Mouse (Mus musculus): ENCODE results near the gene Dmrtc1a.
"Not testable (repeated sequence)": the region's sequence is repeated elsewhere in the genome, so short reads cannot be mapped to it uniquely, and the experiment has no call there.

Dmrtc1a gene

GRCm38 (mm10) chrX:102908587-102908986 is at the start of gene Dmrtc1a, which contains the start of gene 1700011M02Rik:
Dmrtc1a (minus strand) TSS chrX:102908687.
1700011M02Rik (plus strand) TSS chrX:102908905.
- DNase-seq (ENCODE audit: low spot score): not testable (repeated sequence)

- not testable (repeated sequence) for DNase-seq (ENCODE audit: low spot score)
Measured at GRCm38 (mm10) chrX:102950136-102950535, 41.6 kb upstream of the Dmrtc1a start.

- no peak for DNase-seq (ENCODE audit: low spot score)
Measured at GRCm38 (mm10) chrX:102936743-102937142, 28.3 kb upstream of the Dmrtc1a start.

GRCm38 (mm10) chrX:102934395-102934764 is 25.9 kb upstream of the Dmrtc1a start:
- no peak for DNase-seq (ENCODE audit: low spot score)

GRCm38 (mm10) chrX:102933571-102934394 is 25.3 kb upstream of the Dmrtc1a start:
- no peak for DNase-seq (ENCODE audit: low spot score)

GRCm38 (mm10) chrX:102932992-102933570 is 24.6 kb upstream of the Dmrtc1a start:
- DNase-seq (ENCODE audit: low spot score): no peak

GRCm38 (mm10) chrX:102928072-102928471 is 19.6 kb upstream of the Dmrtc1a start, which contains the start of gene 1700018G05Rik:
1700018G05Rik (plus strand) TSS chrX:102928372.
- DNase-seq (ENCODE audit: low spot score): not testable (repeated sequence)

GRCm38 (mm10) chrX:102926707-102927106 is 18.2 kb upstream of the Dmrtc1a start:
- DNase-seq (ENCODE audit: low spot score): peak; percentile 3

- not testable (repeated sequence) for DNase-seq (ENCODE audit: low spot score)
Measured at GRCm38 (mm10) chrX:102914823-102915222, 6.3 kb upstream of the Dmrtc1a start.

GRCm38 (mm10) chrX:102867871-102868270 is 40.6 kb downstream of the Dmrtc1a start, which contains the start of gene 1700031F05Rik:
1700031F05Rik (minus strand) TSS chrX:102867971.
- no peak for DNase-seq (ENCODE audit: low spot score)

- DNase-seq (ENCODE audit: low spot score): not testable (repeated sequence)
Measured at GRCm38 (mm10) chrX:102854516-102854915, 54.0 kb downstream of the Dmrtc1a start, which contains the start of gene Dmrtc1c2. Dmrtc1c2 (minus strand) TSS chrX:102854616.
